Mouse (Mus musculus) forebrain, embryonic 11.5 days (tissue): Measurements from ENCODE around the gene Sypl2. TPM values are rescaled to one million over a fixed set of nuclear protein-coding genes. Genes with fewer than 3 reads are reported as not detected.
A peak's percentile ranks its signal among the peaks of the same experiment; 100 is the strongest.

ENCODE experiments used
- ATAC-seq: fragments of 200-750 bp; cut with Nextera tagmentation; replicated peaks from 2 replicates; pipeline ENCODE4 v1.8.0; 2017; ENCODE audit warnings: moderate TSS enrichment; ENCODE audit not compliant: low FRiP score
- DNase-seq: peaks from one replicate; pipeline ENCODE4 v3.0.0-alpha.2; 2017; ENCODE audit warnings: low spot score
- H3K27ac ChIP-seq: fragments of 300-500 bp; sonication (generic); 2 replicates; pipeline ENCODE4 v1.5.1; 2014; ENCODE audit warnings: low read depth, low read length
- H3K27me3 ChIP-seq: fragments of 300-500 bp; sonication (generic); 2 replicates; pipeline ENCODE4 v1.6.1; 2014; ENCODE audit warnings: mild to moderate bottlenecking, low read length, mixed read lengths; ENCODE audit not compliant: control insufficient read depth, insufficient read depth
- H3K36me3 ChIP-seq: fragments of 300-500 bp; sonication (generic); 2 replicates; pipeline ENCODE4 v1.6.1; 2014; ENCODE audit warnings: mild to moderate bottlenecking, low read length, moderate library complexity, mixed read lengths; ENCODE audit not compliant: control insufficient read depth, insufficient read depth
- H3K4me1 ChIP-seq: fragments of 300-500 bp; sonication (generic); replicated peaks from 2 replicates; pipeline ENCODE4 v1.6.1; 2014; ENCODE audit warnings: low read length, mixed read lengths; ENCODE audit not compliant: control insufficient read depth, insufficient read depth
- H3K4me2 ChIP-seq: fragments of 300-500 bp; sonication (generic); 2 replicates; pipeline ENCODE4 v1.6.1; 2014; ENCODE audit warnings: low read depth, mild to moderate bottlenecking, low read length, moderate library complexity, mixed read lengths; ENCODE audit not compliant: severe bottlenecking
- H3K4me3 ChIP-seq: fragments of 300-500 bp; sonication (generic); 2 replicates; pipeline ENCODE4 v1.5.1; 2014; ENCODE audit warnings: low read depth, low read length
- H3K9ac ChIP-seq: fragments of 300-500 bp; sonication (generic); 2 replicates; pipeline ENCODE4 v1.6.1; 2014; ENCODE audit warnings: low read length
- H3K9me3 ChIP-seq: fragments of 300-500 bp; sonication (generic); 2 replicates; pipeline ENCODE4 v1.6.1; 2016; ENCODE audit warnings: low read length, mixed read lengths; ENCODE audit not compliant: control insufficient read depth
- WGBS: fragments of 180-500 bp; shearing (Covaris S2); extraction: QIAGEN DNeasy Blood & Tissue Kit; methylation state at CpG from one replicate; pipeline ENCODE4 v1.1.7; 2014; 5-methylcytosine and 5-hydroxymethylcytosine counted together
- polyA plus RNA-seq: library from polyadenylated mRNA; unstranded; fragments of >200 nt; fragmentation: Nextera tagmentation; extraction: Ambion mirVana; gene quantifications from 2 replicates; pipeline ENCODE4 v1.2.1, GENCODE M21; 2014

Gene Sypl2
- polyA plus RNA-seq, 1 experiment from 2014 or later = 2.3 TPM

DNA sequence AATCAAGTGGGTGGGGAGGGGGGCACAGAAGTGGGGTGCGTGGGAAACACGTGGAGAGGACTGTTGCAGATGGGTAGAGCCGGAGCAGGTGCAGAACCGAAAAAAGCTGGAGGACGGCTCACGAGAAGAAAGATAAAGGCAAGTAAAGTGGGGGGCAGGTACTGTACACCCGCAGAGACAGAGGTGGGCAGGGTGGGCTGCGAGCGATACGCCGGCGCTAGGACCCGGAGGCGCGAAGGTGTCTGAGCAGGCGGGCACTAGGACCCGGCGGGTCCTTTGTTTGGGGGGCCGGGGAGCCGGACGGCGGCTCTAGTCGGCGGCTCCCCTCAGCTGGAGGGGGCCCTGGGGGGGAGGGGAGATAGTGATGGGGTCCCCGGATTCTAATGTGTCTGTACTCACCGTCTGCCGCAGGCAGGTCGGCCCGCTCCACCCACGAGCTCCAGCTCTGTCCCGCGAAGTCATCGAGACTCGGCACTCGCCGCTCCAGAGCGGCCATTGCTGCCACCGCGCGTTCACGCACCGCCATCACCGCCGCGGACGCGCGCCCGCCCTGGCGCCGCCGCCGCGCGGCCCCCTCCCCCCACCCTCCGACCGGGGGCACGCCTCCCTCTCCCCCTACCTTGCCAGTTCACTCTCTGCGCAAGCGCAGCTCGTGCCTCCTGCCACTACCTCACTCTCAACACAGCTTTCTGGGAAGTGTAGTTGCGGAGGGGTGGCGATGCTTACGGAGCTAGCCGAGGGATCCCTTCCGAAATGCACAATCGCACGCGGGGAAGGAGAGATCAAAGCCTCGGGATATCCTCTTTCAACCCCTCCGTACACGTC, 16.3 kb downstream of the Sypl2 start:
- Histone ChIP-seq H3K4me2 (peak overlapping the region; percentile 63), H3K36me3 (peaks cover 2% of the 10 kb centered on the region; the same call in 1 of the 2 replicates), H3K4me3 (peak overlapping the region; percentile 62), H3K27ac (peak overlapping the region; percentile 89), H3K4me1 (peaks cover 9% of the 10 kb centered on the region; the same call in 1 of the 2 replicates), H3K9me3 (no peaks in the 10 kb centered on the region), H3K9ac (peak overlapping the region; percentile 89), H3K27me3 (no peaks in the 10 kb centered on the region)
- peak; percentile 98 for DNase-seq
- WGBS = under 1% methylated on average over 72 of the region's 72 CpGs
- peak; percentile 95 for ATAC-seq

DNA sequence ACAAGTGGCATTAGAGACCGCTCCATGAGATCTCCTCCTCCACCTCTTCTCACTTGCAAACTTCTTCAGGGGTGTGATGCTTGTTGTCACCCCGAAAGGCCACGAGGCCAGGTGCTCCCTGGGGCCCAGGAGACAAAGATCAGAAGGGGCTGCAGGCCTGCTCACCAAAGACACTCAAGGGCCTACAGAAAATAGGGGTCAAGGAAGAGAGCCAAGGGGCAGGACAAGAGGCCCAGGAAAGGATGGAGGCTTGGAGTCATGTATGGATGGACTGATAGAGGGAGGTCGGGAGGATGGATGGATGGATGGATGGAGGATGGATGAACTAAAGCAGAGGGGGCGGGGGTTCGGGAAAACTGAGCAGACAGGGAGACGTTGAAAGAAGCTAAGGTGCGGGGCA, 16.9 kb downstream of the Sypl2 start:
- 10% methylated on average over 8 of the region's 8 CpGs for WGBS
- peak; percentile 3 for ATAC-seq
- Histone ChIP-seq H3K27ac (peak overlapping the region; percentile 89), H3K4me2 (peak overlapping the region; percentile 63), H3K4me1 (peaks cover 9% of the 10 kb centered on the region; the same call in 1 of the 2 replicates), H3K9ac (peak overlapping the region; percentile 89), H3K4me3 (peak overlapping the region; percentile 62), H3K27me3 (no peaks in the 10 kb centered on the region), H3K9me3 (no peaks in the 10 kb centered on the region), H3K36me3 (peaks cover 2% of the 10 kb centered on the region; the same call in 1 of the 2 replicates)
- no peak for DNase-seq

DNA sequence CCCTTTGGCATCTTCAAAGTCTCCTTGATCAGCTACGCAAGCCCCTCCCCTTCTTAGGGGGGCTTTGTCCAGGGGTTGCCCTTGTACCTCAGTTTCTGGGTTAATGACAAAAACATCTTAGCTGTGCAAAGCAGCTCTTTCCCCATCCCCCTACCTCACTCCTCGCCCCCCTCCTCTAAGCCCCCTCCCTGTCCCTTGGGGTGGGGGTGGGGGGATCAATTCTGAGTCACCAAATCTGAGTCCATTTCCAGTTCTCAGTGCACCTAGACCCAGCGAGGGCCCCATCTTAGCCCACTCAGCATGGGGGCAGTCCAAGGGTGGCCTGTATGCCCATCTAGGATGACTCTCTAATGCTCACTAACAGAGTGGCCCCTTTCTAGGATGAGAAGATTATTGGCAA, 17.4 kb downstream of the Sypl2 start:
- Histone ChIP-seq H3K9me3 (no peaks in the 10 kb centered on the region), H3K27me3 (no peaks in the 10 kb centered on the region), H3K4me1 (peaks cover 9% of the 10 kb centered on the region; the same call in 1 of the 2 replicates), H3K36me3 (peaks cover 2% of the 10 kb centered on the region; the same call in 1 of the 2 replicates), H3K4me3 (peak overlapping the region; percentile 62), H3K27ac (no peak overlapping the region), H3K4me2 (peak overlapping the region; percentile 63), H3K9ac (peak overlapping the region; percentile 89)
- WGBS = 54% methylated on average over 3 of the region's 3 CpGs
- DNase-seq = peak; percentile 47
- ATAC-seq = no peak

DNA sequence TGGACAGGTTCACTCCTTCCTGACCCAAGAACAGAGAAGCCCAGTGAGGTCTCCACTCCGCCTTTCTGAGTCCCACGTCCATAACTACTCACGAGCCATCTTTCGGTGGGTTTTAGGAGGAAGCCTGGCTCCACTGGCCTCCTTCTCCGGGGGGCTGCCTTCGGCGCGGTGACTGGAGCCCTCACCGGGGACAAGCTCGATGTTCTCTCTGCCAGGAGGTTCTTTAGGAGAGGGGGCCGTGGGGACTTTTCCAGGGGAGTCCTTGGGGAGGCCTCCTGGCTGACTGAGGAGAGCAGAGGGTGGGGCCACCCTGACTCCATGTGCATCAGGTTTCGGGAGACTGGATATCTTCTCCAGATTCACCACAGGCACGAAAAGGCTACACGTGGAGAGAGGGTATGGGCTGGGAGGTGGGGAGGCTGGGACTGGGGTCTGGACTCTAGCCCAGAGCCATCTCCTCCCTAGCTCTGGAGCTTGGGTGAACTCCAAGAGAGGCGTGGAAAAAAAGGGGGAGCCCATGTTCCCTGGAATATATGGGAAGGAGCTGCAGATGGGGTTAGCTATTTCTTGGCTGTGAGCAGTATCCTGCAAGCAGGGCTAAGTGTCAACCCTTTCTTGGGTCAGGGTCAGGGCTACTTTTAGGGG, 19.6 kb downstream of the Sypl2 start:
- 92% methylated on average over 15 of the region's 15 CpGs for WGBS
- no peak overlapping the region for H3K4me2 ChIP-seq
- H3K9ac ChIP-seq = no peak overlapping the region
- peaks cover 2% of the 10 kb centered on the region; the same call in 1 of the 2 replicates for H3K36me3 ChIP-seq
- H3K4me3 ChIP-seq = no peak overlapping the region
- H3K27me3 ChIP-seq = no peaks in the 10 kb centered on the region
- peaks cover 9% of the 10 kb centered on the region; the same call in 1 of the 2 replicates for H3K4me1 ChIP-seq
- H3K9me3 ChIP-seq = no peaks in the 10 kb centered on the region
- no peak for ATAC-seq
- DNase-seq = peak; percentile 38
- H3K27ac ChIP-seq = no peak overlapping the region

DNA sequence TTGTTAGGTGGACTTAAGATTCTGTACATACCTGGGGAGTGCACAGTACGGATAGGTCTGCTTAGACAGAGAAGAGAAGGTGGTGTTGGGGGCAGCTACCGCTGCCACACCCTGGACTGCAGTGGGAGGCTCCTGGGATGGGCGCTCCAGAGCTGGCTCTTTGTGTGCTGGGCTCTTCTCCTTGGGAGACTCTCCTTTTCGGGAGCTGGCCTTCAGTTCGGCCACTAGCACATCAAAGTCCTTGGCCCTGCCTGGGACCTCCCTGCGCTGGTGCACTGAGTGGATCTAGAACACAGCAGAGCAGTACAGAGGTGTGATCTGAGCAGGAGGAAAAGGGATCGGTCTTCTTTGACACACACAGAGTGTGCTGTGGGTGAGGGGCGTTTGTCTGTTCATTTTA, 20.8 kb downstream of the Sypl2 start:
- Histone ChIP-seq H3K27ac (no peak overlapping the region), H3K4me2 (no peak overlapping the region), H3K27me3 (no peaks in the 10 kb centered on the region), H3K36me3 (peaks cover 2% of the 10 kb centered on the region; the same call in 1 of the 2 replicates), H3K4me1 (peaks cover 11% of the 10 kb centered on the region; the same call in 1 of the 2 replicates), H3K9ac (no peak overlapping the region), H3K9me3 (no peaks in the 10 kb centered on the region), H3K4me3 (no peak overlapping the region)
- 91% methylated on average over 8 of the region's 8 CpGs for WGBS
- DNase-seq (peak; percentile 49), ATAC-seq (no peak)

DNA sequence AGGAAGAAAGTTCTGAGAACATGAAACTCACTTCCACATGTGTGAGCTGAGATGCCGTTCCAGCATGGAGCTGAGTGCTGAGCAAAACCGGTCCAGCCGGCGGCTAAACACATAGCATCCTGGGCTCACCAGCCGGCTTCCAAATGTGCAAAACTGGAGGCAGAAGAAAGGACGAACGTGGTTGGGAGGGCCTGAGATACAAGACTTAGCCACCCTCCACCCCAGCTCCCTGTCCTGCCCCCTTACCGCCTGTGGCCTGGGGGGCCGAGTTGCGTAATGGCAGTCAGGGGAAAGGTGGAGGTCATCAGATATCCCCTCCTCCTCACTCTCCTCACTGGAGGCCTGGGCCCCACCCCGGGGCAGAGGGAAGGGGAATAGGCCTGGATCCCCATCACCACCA, 22.0 kb downstream of the Sypl2 start:
- DNase-seq = peak; percentile 50
- no peak for ATAC-seq
- H3K4me1 ChIP-seq = peaks cover 15% of the 10 kb centered on the region
- no peaks in the 10 kb centered on the region for H3K9me3 ChIP-seq
- WGBS = 97% methylated on average over 11 of the region's 11 CpGs
- H3K4me3 ChIP-seq = no peak overlapping the region
- H3K36me3 ChIP-seq = peaks cover 2% of the 10 kb centered on the region; the same call in 1 of the 2 replicates
- H3K27me3 ChIP-seq = no peaks in the 10 kb centered on the region
- H3K9ac ChIP-seq = no peak overlapping the region
- no peak overlapping the region for H3K27ac ChIP-seq
- no peak overlapping the region for H3K4me2 ChIP-seq

DNA sequence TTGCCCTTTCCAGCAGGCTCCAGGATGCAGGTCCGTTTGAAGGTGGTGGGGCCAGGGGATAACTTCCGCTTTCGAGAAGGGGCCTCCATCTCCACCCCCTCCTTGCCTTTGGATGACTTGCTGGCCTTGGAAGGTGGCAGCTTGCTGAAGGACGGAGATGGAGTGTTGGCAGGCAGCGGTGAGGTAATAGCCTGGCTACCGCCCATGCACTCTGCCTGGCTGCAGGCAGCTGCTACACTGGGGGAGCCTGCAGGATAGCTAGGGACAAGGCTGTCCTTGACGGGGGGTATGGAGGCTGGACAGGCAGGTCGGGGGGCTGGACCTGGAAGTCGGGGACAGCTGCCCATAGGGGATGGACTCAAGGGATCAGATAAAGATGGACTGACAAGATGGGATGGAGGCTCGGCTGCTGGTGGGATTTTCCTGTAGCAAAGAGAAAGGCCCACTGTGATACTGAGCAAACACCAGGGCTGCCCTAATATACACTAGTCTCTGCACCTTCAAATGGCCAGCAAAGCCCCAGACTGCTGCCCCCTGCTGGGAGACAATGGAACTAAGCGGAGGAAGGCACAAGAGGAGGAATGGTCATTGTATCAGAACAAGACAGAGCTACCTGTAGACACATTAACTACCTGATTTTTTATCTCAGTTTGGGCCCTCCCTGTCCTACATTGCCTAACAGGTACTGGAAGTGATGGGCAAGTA, 22.7 kb downstream of the Sypl2 start:
- 84% methylated on average over 11 of the region's 11 CpGs for WGBS
- ATAC-seq (no peak), DNase-seq (peak; percentile 88)
- H3K4me1 ChIP-seq = peaks cover 11% of the 10 kb centered on the region
- no peak overlapping the region for H3K4me2 ChIP-seq
- no peak overlapping the region for H3K9ac ChIP-seq
- no peak overlapping the region for H3K4me3 ChIP-seq
- H3K27me3 ChIP-seq = no peaks in the 10 kb centered on the region
- no peaks in the 10 kb centered on the region for H3K9me3 ChIP-seq
- H3K27ac ChIP-seq = no peak overlapping the region
- peaks cover 2% of the 10 kb centered on the region; the same call in 1 of the 2 replicates for H3K36me3 ChIP-seq

DNA sequence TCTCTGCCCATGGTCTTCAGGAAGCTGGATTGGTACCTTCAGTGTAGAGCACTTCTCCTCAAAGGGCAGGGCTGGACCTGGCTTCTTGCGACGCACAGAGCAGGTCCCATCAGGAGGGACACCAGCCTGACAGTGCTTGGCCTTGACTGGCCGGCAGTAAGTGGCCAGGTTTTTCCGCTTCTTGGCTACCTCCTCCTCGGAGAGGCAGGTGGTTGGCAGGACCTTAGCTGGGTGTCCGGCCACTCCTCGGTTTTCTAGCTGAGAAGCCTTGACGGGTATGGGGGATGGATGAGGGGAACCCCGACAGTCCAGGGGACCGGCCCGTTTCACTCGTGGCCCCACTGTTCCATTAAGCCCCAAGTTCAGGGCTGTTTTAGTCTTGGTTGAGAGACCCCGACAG, 23.2 kb downstream of the Sypl2 start:
- DNase-seq (peak; percentile 45), ATAC-seq (no peak)
- no peaks in the 10 kb centered on the region for H3K9me3 ChIP-seq
- peaks cover 8% of the 10 kb centered on the region for H3K4me1 ChIP-seq
- peaks cover 2% of the 10 kb centered on the region; the same call in 1 of the 2 replicates for H3K36me3 ChIP-seq
- WGBS = 94% methylated on average over 13 of the region's 13 CpGs
- H3K4me3 ChIP-seq = no peak overlapping the region
- no peak overlapping the region for H3K9ac ChIP-seq
- no peak overlapping the region for H3K27ac ChIP-seq
- H3K27me3 ChIP-seq = no peaks in the 10 kb centered on the region
- H3K4me2 ChIP-seq = no peak overlapping the region
